Mouse (Mus musculus) left cerebral cortex, postnatal 14 days (tissue): ENCODE measurements around the gene Tcte1. TPM values are rescaled to one million over a fixed set of nuclear protein-coding genes. Genes with fewer than 3 reads are reported as not detected.

ENCODE experiments used
- DNase-seq, 2 experiments: peaks; one replicate each; pipeline ENCODE4 v3.0.0; 2021 to 2022; ENCODE audit warnings: low spot score in 2 of 2, mixed read lengths in 1 of 2
- intact Hi-C: fragments of 180-260 bp; cut with DNase I; formaldehyde crosslinking; loops from one replicate; pipeline ENCODE4 v1.15.1; 2025
- total RNA-seq, 2 experiments: library from RNA; stranded (reverse); gene quantifications; 2 replicates each; pipeline ENCODE4 v1.2.3; 2021

Gene Tcte1
- total RNA-seq, 2 experiments from 2014 or later = 0.68 to 1.1 TPM

GRCm38 (mm10) chr17:45544001-45544872 lies 21.0 kb downstream of the Tcte1 start:
- no peak for DNase-seq
- intact Hi-C loops = no loop called here

DNA sequence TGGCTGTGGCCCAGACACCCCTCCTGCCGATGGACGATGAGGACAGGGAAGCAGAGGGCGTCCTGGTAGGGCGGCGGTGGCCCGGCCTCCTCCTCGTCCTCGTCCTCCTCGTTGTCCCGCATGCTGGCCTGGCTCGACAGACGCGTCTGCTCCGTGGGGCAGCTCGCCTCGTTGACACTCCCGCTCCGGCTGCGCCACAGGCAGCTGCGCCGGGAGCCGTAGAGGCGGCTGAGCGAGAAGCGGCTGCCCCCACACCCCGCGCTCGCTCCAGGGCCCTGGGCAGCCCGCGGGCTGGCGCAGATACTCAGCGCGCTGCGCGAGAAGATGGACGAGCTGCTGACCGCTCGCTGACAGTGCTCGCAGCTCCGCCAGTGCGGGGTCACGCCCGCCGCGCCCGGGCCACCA lies 21.6 kb downstream of the Tcte1 start:
- DNase-seq = no peak
- intact Hi-C loops = no loop called here

GRCm38 (mm10) chr17:45545278-45545961 lies 22.2 kb downstream of the Tcte1 start:
- DNase-seq = no peak
- intact Hi-C loops = no loop called here

DNA sequence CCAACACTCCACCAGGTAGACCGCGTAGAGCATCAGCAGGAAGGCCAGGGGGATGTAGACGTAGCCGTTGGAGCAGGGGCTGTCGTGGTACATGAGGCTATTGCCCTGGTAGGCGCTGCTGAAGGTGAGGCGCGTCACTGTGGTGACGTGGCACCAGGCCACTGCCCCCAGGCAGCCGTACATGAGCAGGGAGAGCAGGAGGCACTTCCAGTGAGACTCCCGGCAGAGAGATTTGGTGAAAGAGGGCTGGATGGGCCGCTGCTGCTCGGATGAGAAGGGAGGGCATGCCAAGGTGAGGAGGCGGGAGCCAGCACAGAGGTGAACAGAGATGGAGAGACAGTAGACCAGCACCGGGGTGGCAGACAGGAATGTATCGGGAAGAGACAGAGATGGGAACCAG lies 23.7 kb downstream of the Tcte1 start:
- intact Hi-C loops = no loop called here
- no peak for DNase-seq

DNA sequence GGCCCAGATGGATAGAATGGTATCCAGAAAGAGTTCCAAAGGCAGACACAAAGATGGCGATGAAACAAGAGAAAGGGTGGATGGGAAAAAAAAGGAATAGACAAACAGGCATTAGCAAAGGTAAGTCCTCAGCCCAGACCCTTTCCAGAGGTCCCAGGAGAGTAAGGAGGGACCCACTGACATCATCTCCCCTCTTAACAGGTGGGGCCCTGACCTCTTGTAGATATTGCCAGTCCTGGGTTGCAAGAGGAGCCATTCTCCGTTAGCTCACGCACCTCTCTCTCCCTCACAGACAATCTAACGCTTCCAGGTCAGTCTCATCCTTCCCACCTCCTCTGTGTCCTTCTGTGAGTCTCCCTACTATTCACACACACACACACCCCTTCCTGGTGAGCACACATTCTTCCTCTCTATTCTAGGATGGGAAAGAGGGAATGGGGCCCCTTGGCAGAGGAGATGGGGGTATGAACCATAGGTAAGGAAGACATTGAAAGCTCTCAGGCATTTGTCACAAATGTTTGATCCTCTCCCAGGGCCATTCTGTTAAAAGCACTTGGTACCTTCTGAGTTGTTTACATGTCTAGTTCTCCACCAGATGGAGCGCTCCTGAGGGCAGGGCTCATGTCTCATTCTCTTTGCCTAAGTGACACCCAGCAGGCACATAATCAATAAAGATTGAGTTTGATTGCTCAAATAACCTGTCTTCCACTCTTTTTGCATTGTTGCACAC lies 24.4 kb downstream of the Tcte1 start:
- DNase-seq = no peak
- intact Hi-C loops = loop anchor here (2.0 kb wide), 1 partner anchor 31 kb away; no protein-coding TSS in a partner anchor

DNA sequence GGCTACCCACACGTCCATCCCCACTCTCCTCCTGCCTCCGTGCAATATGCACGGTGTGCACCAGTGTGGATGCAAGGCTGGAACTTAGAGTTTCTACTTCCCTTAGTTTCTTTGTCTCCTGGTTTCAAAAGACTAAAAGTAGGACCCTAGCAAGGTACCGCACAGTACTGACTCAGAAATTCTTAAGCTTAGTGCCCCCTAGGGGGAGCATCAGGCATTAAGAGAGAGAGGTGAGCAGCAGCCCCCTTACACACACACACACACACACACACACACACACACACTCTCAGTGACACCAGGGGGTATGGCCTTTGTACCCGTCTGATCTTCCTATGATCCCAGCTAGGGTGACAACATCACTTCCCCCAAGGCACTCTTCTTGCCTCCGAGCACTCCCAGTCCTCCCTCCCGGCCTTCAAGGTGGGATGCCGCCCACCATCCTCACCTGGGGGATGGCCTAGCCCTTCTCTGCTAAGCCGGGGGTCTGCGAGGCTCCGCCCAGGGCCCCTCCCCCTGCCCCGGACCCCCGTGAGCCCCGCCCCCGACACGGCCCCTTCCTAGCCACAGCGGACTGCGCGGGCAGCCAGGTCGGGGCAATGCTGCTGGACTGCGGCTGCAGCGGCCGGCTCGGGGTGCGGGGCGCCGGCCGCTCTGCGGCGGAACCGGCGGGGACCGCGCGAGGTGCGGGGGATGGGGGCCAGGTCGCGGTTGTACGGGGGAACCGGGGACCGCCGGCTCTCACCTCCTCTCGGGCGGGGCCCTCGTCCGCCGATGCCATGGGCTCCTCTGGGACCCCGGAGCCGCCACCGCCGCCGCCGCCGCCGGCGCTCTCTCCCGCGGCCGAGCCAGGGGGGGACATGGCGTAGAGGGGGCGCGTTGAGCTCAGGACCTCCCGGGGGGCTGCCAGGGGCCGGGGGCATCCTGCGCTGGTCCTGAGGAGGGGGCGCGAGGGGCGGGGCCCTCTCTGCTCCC lies 25.6 kb downstream of the Tcte1 start:
- intact Hi-C loops = loop anchor here (2.0 kb wide), 1 partner anchor 32 kb away; no protein-coding TSS in a partner anchor
- peak; percentile 79 to 87 for DNase-seq

DNA sequence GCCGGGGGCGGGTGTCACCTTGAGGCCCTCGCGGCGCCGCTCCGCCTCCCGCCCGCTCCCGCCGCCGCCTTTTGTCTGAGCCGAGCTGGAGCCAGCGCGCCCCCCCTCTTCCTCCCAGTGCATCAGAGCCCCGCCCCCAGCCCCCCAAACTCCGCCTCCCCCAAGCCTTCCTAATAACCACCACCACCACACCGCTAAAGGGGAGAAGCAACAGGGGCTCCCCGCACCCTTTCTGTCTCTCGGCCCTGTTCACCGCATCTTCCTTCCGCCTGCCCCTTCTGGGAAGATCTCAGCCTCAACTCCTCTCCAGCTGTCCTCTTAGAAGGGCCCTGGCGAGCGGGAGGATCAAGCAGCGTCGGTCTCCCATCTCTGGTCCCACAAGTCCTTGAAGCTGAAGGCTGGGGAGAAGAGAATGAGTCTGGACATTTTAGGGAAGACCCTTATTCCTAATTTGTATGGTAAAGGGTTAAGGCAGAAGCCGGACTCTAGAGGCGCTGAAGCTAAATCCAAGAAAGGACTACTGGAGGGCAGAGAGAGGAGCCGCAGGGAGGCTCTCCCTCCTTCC lies 26.5 kb downstream of the Tcte1 start, which contains the start of gene Tmem151b:
Tmem151b (minus strand) TSS at position 61 of the 565 bp plus-strand sequence.
- intact Hi-C loops = loop anchor here (2.0 kb wide), 1 partner anchor 33 kb away; no protein-coding TSS in a partner anchor
- peak; percentile 63 to 72 for DNase-seq

DNA sequence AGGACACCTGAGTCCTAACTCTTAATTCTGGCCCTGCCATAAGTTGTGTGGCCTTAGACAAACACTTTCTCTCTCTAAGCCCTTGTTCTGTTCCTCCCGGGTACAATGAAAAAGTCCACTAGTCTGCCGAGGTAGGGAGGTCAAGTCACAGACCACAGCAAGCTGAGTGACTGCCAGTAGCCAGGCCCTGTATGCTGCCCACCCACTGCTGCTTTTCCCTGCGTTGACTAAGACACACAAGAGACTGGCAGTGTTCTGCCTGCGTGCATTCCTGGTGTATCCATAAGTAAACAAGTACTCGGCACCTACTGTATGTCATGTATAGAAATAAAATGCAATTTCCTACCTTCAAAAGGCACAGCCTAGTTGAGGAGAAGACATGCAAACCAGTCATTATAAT lies 27.0 kb downstream of the Tcte1 start:
- intact Hi-C loops = no loop called here
- DNase-seq = no peak

GRCm38 (mm10) chr17:45551249-45551796 lies 28.1 kb downstream of the Tcte1 start:
- intact Hi-C loops = no loop called here

DNA sequence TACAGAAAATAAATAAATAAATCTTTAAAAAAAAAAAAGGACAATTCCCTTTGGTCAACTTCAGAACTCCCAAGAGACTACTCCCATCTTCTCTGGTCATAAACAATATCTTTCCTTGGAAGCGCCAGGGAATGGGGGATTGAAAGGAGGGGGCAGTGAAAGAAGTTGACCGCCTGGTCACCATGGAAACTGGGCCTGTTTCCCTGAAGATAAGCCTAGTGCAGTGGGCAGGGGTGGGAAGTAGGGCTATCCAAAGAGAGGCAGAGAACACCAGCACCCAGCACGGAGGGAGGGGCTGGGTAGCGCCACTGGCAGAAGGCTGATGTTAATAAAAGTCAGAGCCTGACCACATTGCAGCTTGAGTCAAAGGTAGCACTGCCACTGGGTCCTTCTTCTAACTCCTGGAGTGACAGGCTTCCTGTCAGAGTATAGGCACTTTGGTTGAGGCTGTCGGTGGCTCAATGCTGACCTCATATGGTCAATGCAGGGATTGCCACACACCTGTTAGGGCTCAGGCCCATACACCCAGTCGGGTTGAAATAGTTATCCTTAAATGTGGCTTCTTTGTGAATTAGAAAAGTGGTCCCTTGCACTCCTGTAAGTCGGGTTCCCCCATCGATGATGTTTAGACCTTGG lies 28.7 kb downstream of the Tcte1 start:
- intact Hi-C loops = loop anchor here (1.0 kb wide), 1 partner anchor 74 kb away; no protein-coding TSS in a partner anchor
- peak; percentile 87 for DNase-seq

More at GRCm38 (mm10) chr17:45551249-45551796, 28.1 kb downstream of the Tcte1 start:
- DNase-seq = no peak

DNA sequence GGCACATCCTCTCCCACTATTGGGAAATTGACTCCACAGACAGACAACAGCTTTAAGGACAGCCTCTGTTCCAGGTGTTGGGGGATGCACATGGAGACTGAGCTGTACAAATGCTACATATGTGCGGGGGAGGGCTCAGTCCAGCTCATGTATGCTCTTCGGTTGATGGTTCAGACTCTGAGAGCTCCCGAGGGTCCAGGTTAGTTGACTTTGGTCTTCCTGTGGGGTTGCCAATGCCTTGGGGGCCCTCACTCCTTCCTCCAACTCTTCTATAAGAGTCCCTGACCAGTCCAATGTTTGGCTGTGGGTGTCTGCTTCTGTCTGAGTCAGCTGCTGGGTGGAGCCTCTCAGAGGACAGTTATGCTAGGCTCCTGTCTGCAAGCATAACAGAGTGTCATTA lies 29.8 kb downstream of the Tcte1 start:
- intact Hi-C loops = no loop called here
- DNase-seq = no peak

DNA sequence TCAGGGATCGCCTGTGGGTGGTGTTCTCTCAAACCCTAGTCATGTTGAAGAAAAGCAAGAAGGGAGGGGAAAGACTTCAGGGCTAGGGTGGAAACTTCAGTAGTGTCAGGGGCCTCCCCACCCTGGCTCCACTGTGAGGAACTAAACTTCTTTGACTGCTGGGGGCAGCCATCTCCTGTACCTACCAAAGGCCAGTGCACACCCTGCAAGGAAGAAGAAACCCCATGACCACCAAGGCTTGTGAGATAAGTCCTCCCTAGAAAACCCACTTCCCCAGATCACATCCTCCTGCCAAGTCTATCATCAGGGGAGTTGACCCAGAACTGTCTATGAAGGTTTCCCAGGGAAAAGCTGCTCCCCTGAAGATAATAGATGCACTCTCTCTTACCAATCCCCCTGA lies 31.2 kb downstream of the Tcte1 start:
- DNase-seq = no peak
- intact Hi-C loops = no loop called here

DNA sequence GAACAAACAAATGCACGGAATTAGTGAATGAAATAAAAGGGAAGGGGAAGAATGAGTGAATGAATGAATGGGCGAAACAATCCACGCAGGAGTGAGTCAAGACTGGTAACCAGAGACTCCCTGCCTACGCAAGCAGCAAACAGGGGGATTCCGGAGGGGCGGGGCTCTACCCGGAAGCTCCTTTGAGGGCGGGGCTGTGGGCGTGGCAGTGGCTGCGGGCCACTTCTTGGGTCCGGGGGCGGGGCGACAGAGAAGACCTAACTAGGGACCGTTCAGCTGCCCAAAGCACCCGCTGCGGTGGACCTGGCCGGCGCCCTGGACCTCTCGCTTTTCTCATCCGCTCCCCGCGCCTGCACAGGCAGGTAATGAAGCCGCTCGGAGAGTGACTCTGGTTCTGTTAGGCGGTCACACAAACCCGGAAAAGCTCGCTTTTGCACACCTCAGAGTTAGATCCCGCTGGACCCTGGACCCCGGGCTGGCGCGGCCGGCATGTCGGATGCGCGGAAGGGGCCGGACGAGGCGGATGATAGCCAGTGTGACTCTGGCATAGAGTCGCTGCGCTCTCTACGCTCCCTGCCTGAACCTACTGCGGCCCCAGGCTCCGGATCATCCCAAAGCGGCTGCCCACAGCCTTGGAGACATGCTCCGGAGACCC lies 32.3 kb downstream of the Tcte1 start, which contains the start of gene Nfkbie:
Nfkbie (plus strand) TSS at position 252 of the 655 bp plus-strand sequence.
- intact Hi-C loops = no loop called here
- peak; percentile 88 to 90 for DNase-seq

- intact Hi-C loops = no loop called here
- no peak for DNase-seq
Observed at GRCm38 (mm10) chr17:45556107-45556489, 32.9 kb downstream of the Tcte1 start.

- no peak for DNase-seq
- intact Hi-C loops = no loop called here
Observed at GRCm38 (mm10) chr17:45556514-45557245, 33.4 kb downstream of the Tcte1 start.

- intact Hi-C loops = no loop called here
- DNase-seq = no peak
Observed at GRCm38 (mm10) chr17:45557246-45557824, 34.1 kb downstream of the Tcte1 start.
